Mouse (Mus musculus) MEL (cell line): ENCODE results near the gene Fgfr2. TPM values are rescaled to one million over a fixed set of nuclear protein-coding genes. Genes with fewer than 3 reads are reported as not detected.

Experiments used
- DNase-seq: peaks from one replicate; pipeline ENCODE4 v3.0.0; 2011; ENCODE audit warnings: low read depth, low spot score
- H3K27ac ChIP-seq: 2 replicates; pipeline ENCODE4 v1.5.1; 2012; ENCODE audit warnings: low read depth, mild to moderate bottlenecking, control low read depth, low read length, moderate library complexity; ENCODE audit not compliant: control insufficient read depth
- H3K27me3 ChIP-seq, 2 experiments: fragments of 150-350 bp in 1 of 2; sonication (generic) in 1 of 2; 2 replicates each; pipeline ENCODE4 v1.6.1; 2012; ENCODE audit warnings: low read length in 2 of 2, mild to moderate bottlenecking in 2 of 2, improper control_type of control experiment in 1 of 2, moderate library complexity in 1 of 2; ENCODE audit not compliant: insufficient read depth in 2 of 2, control insufficient read depth in 1 of 2
- H3K36me3 ChIP-seq, 2 experiments: 2 replicates each; pipeline ENCODE4 v1.6.1; 2012 to 2014; ENCODE audit warnings: low read length in 2 of 2, improper control_type of control experiment in 1 of 2, inconsistent platforms in 1 of 2, mild to moderate bottlenecking in 1 of 2; ENCODE audit not compliant: insufficient read depth in 2 of 2, control insufficient read depth in 1 of 2
- H3K4me1 ChIP-seq, 2 experiments: fragments of 150-350 bp in 1 of 2; sonication (generic) in 1 of 2; 2 replicates each; pipeline ENCODE4 v1.6.1; 2012; ENCODE audit warnings: low read length in 2 of 2, improper control_type of control experiment in 1 of 2, mild to moderate bottlenecking in 1 of 2; ENCODE audit not compliant: insufficient read depth in 2 of 2, control insufficient read depth in 1 of 2
- H3K4me3 ChIP-seq, 2 experiments: fragments of 150-350 bp in 1 of 2; sonication (generic) in 1 of 2; 2 replicates each; pipeline ENCODE4 v1.5.1; 2012; ENCODE audit warnings: low read depth in 2 of 2, low read length in 2 of 2, mild to moderate bottlenecking in 2 of 2, moderate library complexity in 2 of 2, control low read depth in 1 of 2, improper control_type of control experiment in 1 of 2; ENCODE audit not compliant: control insufficient read depth in 1 of 2, insufficient read depth in 1 of 2
- H3K79me2 ChIP-seq: 2 replicates; pipeline ENCODE4 v1.6.1; 2012; ENCODE audit warnings: mild to moderate bottlenecking, low read length, moderate library complexity; ENCODE audit not compliant: control insufficient read depth, poor library complexity, insufficient read depth
- H3K9ac ChIP-seq: 2 replicates; pipeline ENCODE4 v1.6.1; 2012; ENCODE audit warnings: low read depth, mild to moderate bottlenecking, control low read depth, low read length, moderate library complexity; ENCODE audit not compliant: control insufficient read depth, poor library complexity, severe bottlenecking
- H3K9me3 ChIP-seq: fragments of 150-350 bp; sonication (generic); replicated peaks from 2 replicates; pipeline ENCODE4 v1.6.1; 2012; ENCODE audit warnings: mild to moderate bottlenecking, low read length, improper control_type of control experiment, moderate library complexity; ENCODE audit not compliant: insufficient read depth
- BHLHE40 ChIP-seq: IDR thresholded peaks from 2 replicates; pipeline ENCODE4 v1.6.1; 2012; ENCODE audit warnings: low read depth, mild to moderate bottlenecking, inconsistent platforms, low read length, improper control_type of control experiment, borderline replicate concordance
- CHD1 ChIP-seq: IDR thresholded peaks from 2 replicates; pipeline ENCODE4 v1.6.1; 2012; ENCODE audit warnings: low read depth, mild to moderate bottlenecking, inconsistent platforms, low read length, improper control_type of control experiment
- CHD2 ChIP-seq: IDR thresholded peaks from 2 replicates; pipeline ENCODE4 v1.6.1; 2011; ENCODE audit warnings: low read length, improper control_type of control experiment
- CTCF ChIP-seq, 3 experiments: IDR thresholded peaks in 2 of 3; conservative IDR thresholded peaks in 1 of 3; 2 replicates each; pipeline ENCODE4 v1.5.1; 2011 to 2012; ENCODE audit warnings: low read length in 3 of 3, low read depth in 2 of 3, mild to moderate bottlenecking in 2 of 3, improper control_type of control experiment in 1 of 3, inconsistent platforms in 1 of 3, mixed read lengths in 1 of 3, moderate library complexity in 1 of 3; ENCODE audit not compliant: control insufficient read depth in 1 of 3, insufficient read depth in 1 of 3, poor library complexity in 1 of 3, severe bottlenecking in 1 of 3
- EP300 ChIP-seq, 2 experiments: IDR thresholded peaks; 2 replicates each; pipeline ENCODE4 v1.6.1; 2011; ENCODE audit warnings: improper control_type of control experiment in 2 of 2, low read length in 2 of 2, low read depth in 1 of 2, mild to moderate bottlenecking in 1 of 2
- ETS1 ChIP-seq: IDR thresholded peaks from 2 replicates; pipeline ENCODE4 v1.6.1; 2012; ENCODE audit warnings: low read depth, mild to moderate bottlenecking, inconsistent platforms, low read length, improper control_type of control experiment, moderate library complexity
- GABPA ChIP-seq: IDR thresholded peaks from 2 replicates; pipeline ENCODE4 v1.6.1; 2012; ENCODE audit warnings: low read depth, mild to moderate bottlenecking, inconsistent platforms, low read length, improper control_type of control experiment, moderate library complexity
- HCFC1 ChIP-seq: IDR thresholded peaks from 2 replicates; pipeline ENCODE4 v1.6.1; 2012; ENCODE audit warnings: low read depth, mild to moderate bottlenecking, inconsistent platforms, low read length, improper control_type of control experiment, moderate library complexity
- KAT2A ChIP-seq: conservative IDR thresholded peaks from 2 replicates; pipeline ENCODE4 v1.6.1; 2012; ENCODE audit warnings: low read depth, low read length, improper control_type of control experiment, inconsistent platforms
- MAX ChIP-seq: IDR thresholded peaks from 2 replicates; pipeline ENCODE4 v1.6.1; 2011; ENCODE audit warnings: low read length, improper control_type of control experiment
- MAZ ChIP-seq: IDR thresholded peaks from 2 replicates; pipeline ENCODE4 v1.6.1; 2012; ENCODE audit warnings: low read depth, mild to moderate bottlenecking, inconsistent platforms, low read length, improper control_type of control experiment
- MEF2A ChIP-seq: IDR thresholded peaks from 2 replicates; pipeline ENCODE4 v1.6.1; 2014; ENCODE audit warnings: low read depth, mild to moderate bottlenecking, inconsistent platforms, low read length, improper control_type of control experiment; ENCODE audit not compliant: poor library complexity, insufficient replicate concordance, severe bottlenecking; ENCODE audit errors: extremely low read depth
- MXI1 ChIP-seq: IDR thresholded peaks from 2 replicates; pipeline ENCODE4 v1.6.1; 2011; ENCODE audit warnings: mild to moderate bottlenecking, low read depth, low read length, improper control_type of control experiment
- MYC ChIP-seq: IDR thresholded peaks from 2 replicates; pipeline ENCODE4 v1.6.1; 2011; ENCODE audit warnings: low read depth, mild to moderate bottlenecking, low read length, improper control_type of control experiment, moderate library complexity
- NELFE ChIP-seq: IDR thresholded peaks from 2 replicates; pipeline ENCODE4 v1.6.1; 2011; ENCODE audit warnings: low read depth, low read length, improper control_type of control experiment
- NRF1 ChIP-seq: IDR thresholded peaks from 2 replicates; pipeline ENCODE4 v1.6.1; 2014; ENCODE audit warnings: low read depth, mild to moderate bottlenecking, inconsistent platforms, low read length, improper control_type of control experiment, moderate library complexity; ENCODE audit not compliant: poor library complexity, insufficient read depth, severe bottlenecking
- POLR2A ChIP-seq, 2 experiments: IDR thresholded peaks; 2 replicates each; pipeline ENCODE4 v1.6.1; 2011 to 2012; ENCODE audit warnings: low read length in 2 of 2, mild to moderate bottlenecking in 2 of 2, control low read depth in 1 of 2, improper control_type of control experiment in 1 of 2, low read depth in 1 of 2, moderate library complexity in 1 of 2; ENCODE audit not compliant: control insufficient read depth in 1 of 2, insufficient read depth in 1 of 2, poor library complexity in 1 of 2
- POLR2AphosphoS2 ChIP-seq: IDR thresholded peaks from 2 replicates; pipeline ENCODE4 v1.6.1; 2011; ENCODE audit warnings: low read length, improper control_type of control experiment
- RAD21 ChIP-seq: IDR thresholded peaks from 2 replicates; pipeline ENCODE4 v1.6.1; 2011; ENCODE audit warnings: mild to moderate bottlenecking, low read depth, low read length, improper control_type of control experiment
- RCOR1 ChIP-seq: IDR thresholded peaks from 2 replicates; pipeline ENCODE4 v1.6.1; 2012; ENCODE audit warnings: low read depth, mild to moderate bottlenecking, inconsistent platforms, low read length, improper control_type of control experiment
- SIN3A ChIP-seq: IDR thresholded peaks from 2 replicates; pipeline ENCODE4 v1.6.1; 2012; ENCODE audit warnings: low read length, improper control_type of control experiment, inconsistent platforms
- TAL1 ChIP-seq: IDR thresholded peaks from 2 replicates; pipeline ENCODE4 v1.6.1; 2012; ENCODE audit warnings: mild to moderate bottlenecking, inconsistent platforms, low read length, moderate library complexity, mixed read lengths
- TBP ChIP-seq: IDR thresholded peaks from 2 replicates; pipeline ENCODE4 v1.8.0; 2011; ENCODE audit warnings: low read depth, low read length, improper control_type of control experiment
- UBTF ChIP-seq: IDR thresholded peaks from 2 replicates; pipeline ENCODE4 v1.6.1; 2012; ENCODE audit warnings: low read depth, mild to moderate bottlenecking, inconsistent platforms, low read length, improper control_type of control experiment, moderate library complexity, borderline replicate concordance; ENCODE audit not compliant: insufficient read depth
- USF1 ChIP-seq: IDR thresholded peaks from 2 replicates; pipeline ENCODE4 v1.6.1; 2014; ENCODE audit warnings: low read depth, mild to moderate bottlenecking, inconsistent platforms, low read length, improper control_type of control experiment, moderate library complexity
- USF2 ChIP-seq, 2 experiments: IDR thresholded peaks; 2 replicates each; pipeline ENCODE4 v1.6.1; 2011 to 2012; ENCODE audit warnings: improper control_type of control experiment in 2 of 2, low read length in 2 of 2, borderline replicate concordance in 1 of 2, inconsistent platforms in 1 of 2, low read depth in 1 of 2, mild to moderate bottlenecking in 1 of 2; ENCODE audit not compliant: insufficient read depth in 1 of 2
- ZMIZ1 ChIP-seq: IDR thresholded peaks from 2 replicates; pipeline ENCODE4 v1.6.1; 2012; ENCODE audit warnings: low read depth, mild to moderate bottlenecking, inconsistent platforms, low read length, improper control_type of control experiment, moderate library complexity
- polyA plus RNA-seq, 2 experiments: library from polyadenylated mRNA; stranded (reverse) in 1 of 2; unstranded in 1 of 2; fragments of >175 nt in 1 of 2; fragments of >200 nt in 1 of 2; gene quantifications; 2 replicates each; pipeline versions ENCODE4 v1.2.1 to v1.2.4; 2012; ENCODE audit warnings: low replicate concordance in 2 of 2, low read depth in 1 of 2; ENCODE audit not compliant: insufficient read length in 2 of 2, insufficient read depth in 1 of 2, missing spikeins in 1 of 2
- total RNA-seq: library from RNA; depleted of rRNA; stranded (reverse); fragments of 300-350 nt; gene quantifications from 2 replicates; pipeline ENCODE4 v1.2.3, GENCODE M21; 2012

Fgfr2 gene
- total and polyA plus RNA-seq, 3 experiments: not detected

DNA sequence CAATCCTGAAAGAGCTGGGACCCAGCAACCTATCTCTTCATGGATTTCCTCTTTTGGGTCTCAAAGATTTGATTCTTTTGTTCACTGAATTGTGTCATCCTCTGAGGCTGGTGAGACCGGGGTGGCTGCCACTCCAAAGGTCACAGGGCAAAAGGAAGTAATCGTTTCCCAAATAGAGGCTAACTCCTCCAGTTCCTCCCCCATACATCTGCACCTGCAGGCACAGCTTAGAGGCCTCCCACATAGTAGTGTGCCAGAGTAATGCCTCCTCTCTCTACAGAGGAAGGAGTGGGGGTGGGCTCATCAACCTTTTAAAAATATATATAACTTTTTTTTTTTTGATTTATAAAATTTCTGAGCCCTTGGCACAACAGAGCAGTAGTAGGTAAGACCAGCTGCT lies 3001.6 kb downstream of the Fgfr2 start:
- TF ChIP-seq RAD21 (no peak), MAZ (no peak), TBP (no peak), MAX (no peak), MXI1 (no peak), RCOR1 (no peak), NELFE (no peak), MYC (no peak), TAL1 (no peak), MEF2A (no peak), KAT2A (no peak), ZMIZ1 (no peak), GABPA (no peak), HCFC1 (no peak), NRF1 (no peak), UBTF (no peak), CHD2 (no peak)
- no peak overlapping the region for H3K27ac ChIP-seq
- no peaks in the 10 kb centered on the region for H3K79me2 ChIP-seq
- no peaks in the 10 kb centered on the region for H3K9me3 ChIP-seq
- H3K9ac ChIP-seq: no peak overlapping the region
- no peaks in the 10 kb centered on the region for H3K4me1 ChIP-seq
- H3K4me3 ChIP-seq: no peak overlapping the region
- no peaks in the 10 kb centered on the region for H3K36me3 ChIP-seq
- DNase-seq: no peak
- H3K27me3 ChIP-seq: no peaks in the 10 kb centered on the region

DNA sequence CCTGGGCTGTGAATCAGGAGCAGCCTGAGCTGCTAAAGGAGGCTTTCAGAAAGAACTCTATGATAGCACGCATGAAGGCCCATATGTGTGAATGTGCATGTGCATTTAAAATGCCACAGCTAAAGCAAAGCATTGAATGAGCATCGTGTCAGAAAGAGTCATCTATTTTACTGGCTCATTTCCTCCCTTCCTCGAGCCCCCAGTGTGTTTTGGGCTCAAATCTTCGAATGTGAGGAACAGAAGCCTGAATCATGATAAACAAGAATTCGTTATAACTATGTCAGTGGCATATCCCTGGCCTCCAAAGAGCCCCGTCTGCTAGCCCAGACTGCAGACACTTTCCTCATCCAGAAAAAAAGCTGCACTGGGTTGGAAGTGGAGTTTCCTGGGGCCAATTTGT lies 3003.7 kb downstream of the Fgfr2 start:
- Histone ChIP-seq H3K9me3 (no peaks in the 10 kb centered on the region), H3K27me3 (no peaks in the 10 kb centered on the region), H3K4me1 (no peaks in the 10 kb centered on the region), H3K36me3 (no peaks in the 10 kb centered on the region), H3K79me2 (no peaks in the 10 kb centered on the region), H3K9ac (no peak overlapping the region)
- TF ChIP-seq POLR2A (IDR thresholded peaks at IDR 0.05; ENCODE audit: control insufficient read depth in 1 of 2, insufficient read depth in 1 of 2, low read depth in 1 of 2, low read length in 2 of 2, poor library complexity in 1 of 2) (no peak), ETS1 (no peak), MAZ (no peak), EP300 (IDR thresholded peaks at IDR 0.05; ENCODE audit: low read depth in 1 of 2, low read length in 2 of 2) (no peak), SIN3A (no peak), MEF2A (no peak), USF2 (IDR thresholded peaks at IDR 0.05; ENCODE audit: borderline replicate concordance in 1 of 2, insufficient read depth in 1 of 2, low read depth in 1 of 2, low read length in 2 of 2) (no peak), CTCF (IDR thresholded peaks at IDR 0.05 in 2 of 3, conservative IDR thresholded peaks at IDR 0.05 in 1 of 3; ENCODE audit: control insufficient read depth in 1 of 3, insufficient read depth in 1 of 3, low read depth in 2 of 3, low read length in 3 of 3, poor library complexity in 1 of 3, severe bottlenecking in 1 of 3) (no peak), TAL1 (no peak), USF1 (no peak), CHD1 (no peak), POLR2AphosphoS2 (no peak), NELFE (no peak), BHLHE40 (no peak)
- TF ChIP-seq, all 39 proteins: peak for 0
- no peak for DNase-seq
- no peak overlapping the region for H3K4me3 ChIP-seq
- H3K27ac ChIP-seq: no peak overlapping the region
